Mouse (Mus musculus): Measurements from ENCODE around the gene Efcab14. TPM values are rescaled to one million over a fixed set of nuclear protein-coding genes. Genes with fewer than 3 reads are reported as not detected.

Gene Efcab14
- polyA plus RNA-seq, 1 experiment from 2014 or later, result 16.3 TPM

DNA sequence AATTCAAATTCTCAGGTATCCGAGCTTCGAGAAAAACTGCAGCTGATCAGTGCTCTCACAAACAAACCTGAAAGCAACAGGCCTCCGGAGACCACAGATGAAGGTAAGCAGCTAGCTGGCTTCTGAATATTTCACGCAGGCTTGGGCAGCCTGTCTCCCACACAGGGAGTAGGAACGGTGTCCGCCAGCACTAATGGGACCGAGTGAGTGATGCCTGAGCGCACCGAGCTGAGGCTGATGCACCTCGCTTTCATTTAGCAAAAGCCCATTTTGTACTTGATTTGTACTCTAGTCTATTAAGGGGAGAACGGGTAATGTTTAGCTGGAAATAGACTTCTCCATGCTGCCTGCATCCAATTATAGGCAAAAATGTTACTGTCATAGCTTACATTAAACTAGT, 27.0 kb downstream of the Efcab14 start:
- DNase-seq (ENCODE audit: low spot score) (no peak), ATAC-seq (ENCODE audit: low FRiP score, low TSS enrichment) (no peak)
- TF ChIP-seq EP300 (optimal IDR thresholded peaks at IDR 0.05) (no peak), CTCF (IDR thresholded peaks at IDR 0.05; ENCODE audit: low read depth) (no peak)
- Histone ChIP-seq H3K9me3 (ENCODE audit: control insufficient read depth, low read length) (no peaks in the 10 kb centered on the region), H3K27me3 (ENCODE audit: control insufficient read depth, insufficient read depth, low read length) (no peaks in the 10 kb centered on the region), H3K9ac (ENCODE audit: low read length) (no peak overlapping the region), H3K4me2 (replicated peaks; ENCODE audit: low read depth) (no peak overlapping the region), H3K4me1 (replicated peaks; ENCODE audit: control insufficient read depth, insufficient read depth) (no peaks in the 10 kb centered on the region), H3K36me3 (ENCODE audit: control insufficient read depth, insufficient read depth, low read length) (peaks cover 11% of the 10 kb centered on the region), H3K27ac (replicated peaks) (no peak overlapping the region), H3K4me3 (ENCODE audit: low read depth, low read length) (no peak overlapping the region)
- 92% methylated on average over 11 of the region's 11 CpGs for WGBS

DNA sequence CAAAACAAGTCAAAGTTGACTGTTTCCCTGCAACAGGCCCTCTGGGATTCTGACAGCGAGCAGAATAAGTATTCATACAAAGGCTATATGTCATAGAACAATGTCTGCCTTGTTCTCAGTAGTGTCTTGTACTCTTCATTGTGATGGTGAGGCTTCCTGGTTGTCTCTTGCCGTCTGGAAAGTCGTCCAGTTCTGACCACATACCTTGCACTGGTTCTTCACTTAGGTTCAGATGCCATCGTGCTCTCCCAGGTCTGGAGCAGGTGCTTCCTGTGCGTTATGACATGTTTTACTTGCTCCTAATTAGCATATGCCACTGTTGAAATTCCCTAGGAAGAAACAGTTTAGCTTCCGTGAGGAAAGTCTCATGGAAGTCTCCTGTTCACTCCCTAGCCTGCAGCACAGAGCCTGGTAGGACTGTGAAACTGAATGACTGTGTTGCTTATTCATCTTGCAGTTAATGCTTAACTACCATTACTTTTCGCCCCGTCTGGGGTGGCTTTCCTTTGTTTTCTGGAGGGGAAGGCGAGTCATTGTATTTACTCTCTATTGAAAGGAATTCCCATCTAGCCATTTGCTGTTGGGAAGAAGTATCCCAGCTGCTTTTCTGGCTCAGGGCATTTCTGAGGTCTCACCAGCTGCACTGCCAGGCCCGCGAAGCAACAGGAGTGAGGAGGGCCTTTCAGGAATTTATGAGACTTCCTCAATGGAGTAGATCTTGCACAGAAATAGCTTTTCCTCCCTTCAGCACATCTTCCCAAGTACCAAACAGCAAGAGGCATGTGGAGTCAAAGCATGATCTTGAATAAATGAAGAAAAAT, 30.3 kb downstream of the Efcab14 start:
- Histone ChIP-seq H3K4me3 (ENCODE audit: low read depth, low read length) (no peak overlapping the region), H3K4me2 (replicated peaks; ENCODE audit: low read depth) (no peak overlapping the region), H3K27me3 (ENCODE audit: control insufficient read depth, insufficient read depth, low read length) (no peaks in the 10 kb centered on the region), H3K4me1 (replicated peaks; ENCODE audit: control insufficient read depth, insufficient read depth) (no peaks in the 10 kb centered on the region), H3K9ac (ENCODE audit: low read length) (no peak overlapping the region), H3K27ac (replicated peaks) (peak overlapping the region; percentile 58), H3K9me3 (ENCODE audit: control insufficient read depth, low read length) (no peaks in the 10 kb centered on the region), H3K36me3 (ENCODE audit: control insufficient read depth, insufficient read depth, low read length) (peaks cover 5% of the 10 kb centered on the region)
- 55% methylated on average over 11 of the region's 11 CpGs for WGBS
- 0 out of 2 replicates have a peak, but pooled peaks have one; percentile 9 for TF ChIP-seq CTCF (IDR thresholded peaks at IDR 0.05; ENCODE audit: low read depth)
- no peak for TF ChIP-seq EP300 (optimal IDR thresholded peaks at IDR 0.05)
- peak; percentile 89 for ATAC-seq (ENCODE audit: low FRiP score, low TSS enrichment)
- DNase-seq (ENCODE audit: low spot score), result peak; percentile 56

DNA sequence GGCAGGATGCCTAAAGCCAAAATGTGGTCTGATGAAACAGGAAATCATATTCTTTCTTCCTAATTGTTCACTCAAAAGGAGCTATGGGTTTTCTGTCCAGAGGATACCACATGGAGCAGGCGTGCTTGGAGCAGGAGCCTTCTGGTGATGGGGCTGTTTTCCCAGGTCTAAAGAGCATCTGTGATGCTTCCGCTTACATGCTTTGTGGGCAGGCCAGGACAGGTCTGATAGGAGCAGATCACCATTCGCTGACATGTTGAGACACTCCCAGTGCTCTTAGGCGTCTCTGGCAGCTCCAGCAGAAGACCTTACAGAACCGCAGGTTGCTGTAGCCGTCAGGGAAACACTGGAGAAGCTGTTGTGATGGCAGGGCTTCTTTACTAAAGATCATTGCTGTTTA, 37.5 kb downstream of the Efcab14 start:
- H3K4me1 ChIP-seq (replicated peaks; ENCODE audit: control insufficient read depth, insufficient read depth), result no peaks in the 10 kb centered on the region
- H3K27ac ChIP-seq (replicated peaks), result no peak overlapping the region
- ATAC-seq (ENCODE audit: low FRiP score, low TSS enrichment), result no peak
- WGBS, result 65% methylated on average over 6 of the region's 6 CpGs
- H3K9ac ChIP-seq (ENCODE audit: low read length), result no peak overlapping the region
- TF ChIP-seq EP300 (optimal IDR thresholded peaks at IDR 0.05), result no peak
- TF ChIP-seq CTCF (IDR thresholded peaks at IDR 0.05; ENCODE audit: low read depth), result no peak
- H3K36me3 ChIP-seq (ENCODE audit: control insufficient read depth, insufficient read depth, low read length), result peaks cover 9% of the 10 kb centered on the region
- no peak overlapping the region for H3K4me2 ChIP-seq (replicated peaks; ENCODE audit: low read depth)
- no peaks in the 10 kb centered on the region for H3K9me3 ChIP-seq (ENCODE audit: control insufficient read depth, low read length)
- no peak for DNase-seq (ENCODE audit: low spot score)
- no peaks in the 10 kb centered on the region for H3K27me3 ChIP-seq (ENCODE audit: control insufficient read depth, insufficient read depth, low read length)
- no peak overlapping the region for H3K4me3 ChIP-seq (ENCODE audit: low read depth, low read length)

DNA sequence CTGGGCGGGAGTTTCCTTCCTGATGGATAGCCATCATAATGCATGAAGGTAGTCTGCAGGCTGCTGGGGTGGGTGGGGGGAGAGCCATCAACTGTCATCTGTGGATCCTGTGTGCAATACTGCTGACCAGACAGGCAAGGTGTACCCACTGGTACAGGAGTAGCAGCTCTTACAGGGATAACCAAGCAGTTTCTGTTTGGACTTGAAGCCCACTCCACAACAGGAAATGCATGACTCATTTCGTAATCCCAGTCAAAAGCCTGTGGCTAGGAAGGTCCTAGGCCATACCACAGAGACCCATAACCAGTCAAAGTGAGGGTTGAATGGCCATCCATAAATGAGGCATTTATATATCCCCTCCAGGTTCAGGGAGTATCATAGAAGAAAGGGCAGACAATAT, 40.1 kb downstream of the Efcab14 start:
- Histone ChIP-seq H3K27me3 (ENCODE audit: control insufficient read depth, insufficient read depth, low read length) (no peaks in the 10 kb centered on the region), H3K9ac (ENCODE audit: low read length) (no peak overlapping the region), H3K4me3 (ENCODE audit: low read depth, low read length) (no peak overlapping the region), H3K4me2 (replicated peaks; ENCODE audit: low read depth) (no peak overlapping the region), H3K36me3 (ENCODE audit: control insufficient read depth, insufficient read depth, low read length) (peaks cover 7% of the 10 kb centered on the region), H3K4me1 (replicated peaks; ENCODE audit: control insufficient read depth, insufficient read depth) (no peaks in the 10 kb centered on the region), H3K9me3 (ENCODE audit: control insufficient read depth, low read length) (no peaks in the 10 kb centered on the region), H3K27ac (replicated peaks) (no peak overlapping the region)
- WGBS, result 93% methylated on average over 2 of the region's 2 CpGs
- no peak for ATAC-seq (ENCODE audit: low FRiP score, low TSS enrichment)
- no peak for TF ChIP-seq CTCF (IDR thresholded peaks at IDR 0.05; ENCODE audit: low read depth)
- TF ChIP-seq EP300 (optimal IDR thresholded peaks at IDR 0.05), result no peak
- DNase-seq (ENCODE audit: low spot score), result no peak

DNA sequence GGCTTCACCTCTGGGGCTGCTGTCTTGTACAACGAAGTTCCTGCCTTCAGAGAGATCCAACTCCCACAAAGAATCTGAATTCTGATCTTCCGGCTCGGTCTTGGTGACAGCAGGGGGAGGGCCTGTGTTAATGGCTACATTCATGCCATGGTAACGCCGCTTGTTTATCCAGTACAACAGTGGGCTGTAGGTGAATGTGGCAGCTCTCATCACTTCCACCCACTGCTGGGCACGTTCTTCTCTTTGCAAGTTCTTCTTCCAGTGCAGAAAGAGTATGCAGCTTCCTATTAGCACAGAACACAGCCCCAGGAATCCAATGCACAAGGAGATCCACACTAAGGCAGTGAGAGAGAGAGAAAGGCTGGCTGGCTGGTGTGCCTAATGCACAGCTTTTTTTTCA, 42.7 kb downstream of the Efcab14 start:
- Histone ChIP-seq H3K27me3 (ENCODE audit: control insufficient read depth, insufficient read depth, low read length) (no peaks in the 10 kb centered on the region), H3K4me2 (replicated peaks; ENCODE audit: low read depth) (no peak overlapping the region), H3K36me3 (ENCODE audit: control insufficient read depth, insufficient read depth, low read length) (peaks cover 3% of the 10 kb centered on the region; the same call in 1 of the 2 replicates), H3K9ac (ENCODE audit: low read length) (no peak overlapping the region), H3K4me3 (ENCODE audit: low read depth, low read length) (no peak overlapping the region), H3K27ac (replicated peaks) (no peak overlapping the region), H3K4me1 (replicated peaks; ENCODE audit: control insufficient read depth, insufficient read depth) (no peaks in the 10 kb centered on the region), H3K9me3 (ENCODE audit: control insufficient read depth, low read length) (no peaks in the 10 kb centered on the region)
- TF ChIP-seq EP300 (optimal IDR thresholded peaks at IDR 0.05), result no peak
- 38% methylated on average over 6 of the region's 6 CpGs for WGBS
- no peak for ATAC-seq (ENCODE audit: low FRiP score, low TSS enrichment)
- DNase-seq (ENCODE audit: low spot score), result no peak

DNA sequence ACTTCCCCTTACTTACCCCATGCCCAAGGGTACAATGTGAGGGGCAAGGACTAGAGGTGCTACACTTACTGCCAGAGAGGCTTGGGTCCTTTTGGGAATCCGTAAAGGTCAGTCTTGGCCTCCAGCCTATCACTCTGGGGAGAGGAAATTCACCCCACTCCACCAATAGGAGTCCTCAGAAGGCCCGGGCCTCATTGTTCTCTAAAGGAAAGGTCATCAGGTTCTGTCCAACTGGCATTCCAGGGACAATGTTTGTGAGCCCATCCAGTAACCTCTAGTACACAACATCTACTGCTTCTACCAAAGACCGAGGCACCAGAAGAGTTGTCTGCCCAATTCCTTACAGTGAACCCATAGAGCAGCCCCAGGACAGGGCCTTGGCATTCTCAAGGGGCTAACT, 43.4 kb downstream of the Efcab14 start, which contains the start of gene Tex38:
TSS of gene Tex38 (minus strand) at position 101 of the 400 bp plus-strand sequence.
- ATAC-seq (ENCODE audit: low FRiP score, low TSS enrichment), result no peak
- Histone ChIP-seq H3K36me3 (ENCODE audit: control insufficient read depth, insufficient read depth, low read length) (peaks cover 3% of the 10 kb centered on the region; the same call in 1 of the 2 replicates), H3K9ac (ENCODE audit: low read length) (no peak within 1 kb of the TSS), H3K9me3 (ENCODE audit: control insufficient read depth, low read length) (no peaks in the 10 kb centered on the region), H3K4me1 (replicated peaks; ENCODE audit: control insufficient read depth, insufficient read depth) (no peaks in the 10 kb centered on the region), H3K4me3 (ENCODE audit: low read depth, low read length) (no peak within 1 kb of the TSS), H3K27me3 (ENCODE audit: control insufficient read depth, insufficient read depth, low read length) (no peaks in the 10 kb centered on the region), H3K27ac (replicated peaks) (no peak within 1 kb of the TSS), H3K4me2 (replicated peaks; ENCODE audit: low read depth) (no peak within 1 kb of the TSS)
- no peak for DNase-seq (ENCODE audit: low spot score)
- WGBS, result 83% methylated on average over 3 of the region's 3 CpGs
- TF ChIP-seq CTCF (IDR thresholded peaks at IDR 0.05; ENCODE audit: low read depth), result no peak

Measured in stomach, postnatal 0 days (tissue).